27 mouse cellular contexts compared by ENCODE assay signal in genomic region chr10:4380748-4381147, GRCm38 (mm10).
"Had no signal": no experiment of that assay in that cellular context is flagged by ENCODE, and none has a peak within 500 bp of the region (broad histone marks: within the 10 kb centered on the region; RNA-seq: fewer than 3 reads in every experiment).

No protein-coding gene starts in this region.

- H3K36me3 ChIP-seq: heart, embryonic 13.5 days; heart, embryonic 15.5 days; hindbrain, embryonic 12.5 days; intestine, embryonic 15.5 days; limb, embryonic 13.5 days; limb, embryonic 15.5 days; liver, embryonic 12.5 days had no signal

- H3K9ac ChIP-seq: heart, embryonic 13.5 days; heart, embryonic 15.5 days; hindbrain, embryonic 12.5 days; hindbrain, embryonic 14.5 days; intestine, embryonic 15.5 days; limb, embryonic 13.5 days; limb, embryonic 15.5 days; liver, embryonic 12.5 days; liver, embryonic 14.5 days had no signal

- ATAC-seq: hindbrain, embryonic 16.5 days; inflammation-experienced regulatory T-cells, adult 6 months; intestine, embryonic 15.5 days; intestine, postnatal 0 days; liver, embryonic 12.5 days had no signal

- H3K9me3 ChIP-seq: heart, embryonic 13.5 days; heart, embryonic 15.5 days; hindbrain, embryonic 10.5 days; hindbrain, embryonic 12.5 days; intestine, embryonic 15.5 days; limb, embryonic 13.5 days; limb, embryonic 15.5 days; liver, embryonic 12.5 days had no signal

- H3K27ac ChIP-seq: gastrocnemius, adult 2 months; heart, adult 2 months; heart, embryonic 13.5 days; heart, embryonic 15.5 days; hindbrain, embryonic 10.5 days; hindbrain, embryonic 12.5 days; hindbrain, embryonic 14.5 days; intestine, embryonic 15.5 days; layer of hippocampus, adult 2 months; left cerebral cortex, adult 2 months; limb, embryonic 13.5 days; limb, embryonic 15.5 days; liver, embryonic 12.5 days; liver, embryonic 14.5 days had no signal

- H3K4me3 ChIP-seq: gastrocnemius, adult 2 months; heart, adult 2 months; heart, embryonic 13.5 days; heart, embryonic 15.5 days; hindbrain, embryonic 10.5 days; hindbrain, embryonic 12.5 days; intestine, embryonic 15.5 days; layer of hippocampus, adult 2 months; left cerebral cortex, adult 2 months; limb, embryonic 13.5 days; limb, embryonic 15.5 days; liver, embryonic 12.5 days had no signal

- DNase-seq: gastrocnemius, adult 2 months; gastrocnemius, postnatal 10 days; gastrocnemius, postnatal 25 days; heart, adult 2 months; heart, postnatal 14 days; heart, postnatal 4 days; kidney, adult 18-20 months; kidney, postnatal 14 days; kidney, postnatal 36 days; left cerebral cortex, postnatal 4 days; lung, adult 18-20 months had no signal

- H3K4me2 ChIP-seq: heart, embryonic 11.5 days; heart, embryonic 13.5 days; heart, embryonic 15.5 days; hindbrain, embryonic 12.5 days; hindbrain, embryonic 14.5 days; intestine, embryonic 15.5 days; limb, embryonic 13.5 days; limb, embryonic 15.5 days; liver, embryonic 12.5 days had no signal

- H3K27me3 ChIP-seq: heart, embryonic 13.5 days; heart, embryonic 15.5 days; hindbrain, embryonic 12.5 days; intestine, embryonic 15.5 days; limb, embryonic 13.5 days; limb, embryonic 15.5 days; liver, embryonic 12.5 days had no signal

- H3K4me1 ChIP-seq: limb, embryonic 15.5 days had no signal
